Mouse (Mus musculus) heart, postnatal 0 days (tissue): ENCODE data around the gene Zc3h14.

Source experiments
- CTCF ChIP-seq: IDR thresholded peaks from 2 replicates; pipeline ENCODE4 v1.5.1; 2016; ENCODE audit warnings: antibody characterized with exemption, control low read depth, low read depth
- EP300 ChIP-seq: IDR thresholded peaks from 2 replicates; pipeline ENCODE4 v1.6.1; 2016; ENCODE audit warnings: antibody characterized with exemption, low read depth

DNA sequence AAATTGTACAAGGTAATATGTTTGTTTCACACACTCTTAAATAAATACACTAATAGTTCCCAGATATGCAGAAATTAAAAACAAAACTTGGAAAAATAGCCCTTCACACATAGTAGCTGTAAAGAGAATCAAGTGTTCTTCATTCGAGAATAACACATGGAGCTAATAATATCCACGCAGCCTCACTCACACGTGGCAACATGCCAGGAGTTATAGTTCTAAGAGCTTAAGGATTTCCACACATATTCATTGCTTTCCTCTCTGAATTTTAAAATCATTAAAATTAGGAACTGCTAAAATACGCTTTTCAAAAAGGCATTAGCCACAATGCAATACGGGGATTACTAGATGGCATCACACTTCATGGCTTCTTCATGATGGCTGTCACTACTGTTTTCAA is 49.6 kb upstream of the Zc3h14 start:
- TF ChIP-seq CTCF (no peak), EP300 (no peak)
